Mouse (Mus musculus): ENCODE data around the gene Apol7e. TPM values are rescaled to one million over a fixed set of nuclear protein-coding genes. Genes with fewer than 3 reads are reported as not detected.
A peak's percentile ranks its signal among the peaks of the same experiment; 100 is the strongest.
"Not testable (repeated sequence)": the region's sequence is repeated elsewhere in the genome, so short reads cannot be mapped to it uniquely, and the experiment has no call there.

The Apol7e gene
- polyA plus RNA-seq, 1 experiment from 2014 or later, result not detected

DNA sequence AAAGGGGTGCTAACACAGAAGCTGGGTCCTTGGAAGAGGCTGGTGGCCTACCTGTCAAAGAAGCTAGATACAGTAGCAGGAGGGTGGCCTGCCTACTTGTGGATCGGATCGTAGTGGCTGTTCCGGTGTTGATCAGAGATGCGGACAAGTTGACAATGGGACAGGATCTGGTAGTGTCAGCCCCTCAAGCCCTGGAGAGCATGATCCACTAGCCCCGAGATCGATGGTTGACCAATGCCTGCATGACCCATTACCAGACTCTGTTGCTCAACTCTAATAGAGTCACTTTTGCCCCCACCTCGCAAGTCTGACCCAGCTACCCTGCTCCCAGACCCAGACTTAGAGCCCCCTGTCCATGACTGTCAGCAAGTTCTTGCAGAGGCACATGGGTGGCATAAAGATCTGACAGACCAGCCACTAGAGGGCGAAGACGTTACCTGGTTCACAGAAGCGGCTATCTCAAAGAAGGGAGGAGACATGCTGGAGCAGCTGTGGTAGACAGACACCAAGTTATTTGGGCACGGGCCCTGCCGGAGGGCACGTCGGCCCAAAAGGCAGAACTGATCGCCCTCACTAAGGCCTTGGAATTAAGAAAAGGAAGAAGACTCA lies 3.9 kb upstream of the Apol7e start:
- ATAC-seq (ENCODE audit: insufficient read depth); H3K4me2 ChIP-seq; H3K27me3 ChIP-seq (ENCODE audit: insufficient read depth, low read length); H3K9me3 ChIP-seq (ENCODE audit: low read depth, low read length); H3K4me3 ChIP-seq (ENCODE audit: low read depth, low read length); H3K27ac ChIP-seq (ENCODE audit: low read depth); H3K9ac ChIP-seq; H3K4me1 ChIP-seq (ENCODE audit: insufficient read depth); H3K36me3 ChIP-seq (ENCODE audit: insufficient read depth): not testable (repeated sequence)
- 33% methylated on average over 11 of the region's 15 CpGs for WGBS
- peak; percentile 65 for TF ChIP-seq CTCF (IDR thresholded peaks at IDR 0.05; ENCODE audit: low read depth)
- peak; percentile 42 for DNase-seq

DNA sequence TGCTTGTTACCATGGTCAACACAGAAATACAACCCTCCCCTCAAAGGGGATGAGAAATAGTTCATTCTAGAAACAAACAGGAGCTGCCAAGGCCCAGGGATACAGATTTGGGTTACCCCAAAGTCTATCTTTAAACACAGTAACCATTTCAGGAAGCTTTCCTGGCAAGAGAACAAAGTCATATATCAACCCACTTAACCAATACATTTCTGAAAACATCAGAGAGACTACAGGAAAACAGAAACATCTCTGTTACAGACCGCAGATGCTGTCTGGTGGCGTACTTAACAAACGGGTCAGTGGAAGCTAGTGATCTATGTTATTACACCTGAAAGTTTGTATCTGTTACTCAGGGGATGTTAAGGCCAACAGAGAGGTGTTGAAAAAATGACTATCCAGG lies 6.6 kb downstream of the Apol7e start:
- H3K9me3 ChIP-seq (ENCODE audit: low read depth, low read length); DNase-seq; H3K27me3 ChIP-seq (ENCODE audit: insufficient read depth, low read length); H3K27ac ChIP-seq (ENCODE audit: low read depth); ATAC-seq (ENCODE audit: insufficient read depth); H3K4me1 ChIP-seq (ENCODE audit: insufficient read depth); H3K36me3 ChIP-seq (ENCODE audit: insufficient read depth); H3K9ac ChIP-seq; H3K4me2 ChIP-seq; H3K4me3 ChIP-seq (ENCODE audit: low read depth, low read length): not testable (repeated sequence)
- 71% methylated on average over 3 of the region's 3 CpGs for whole genome bisulfite sequencing

DNA sequence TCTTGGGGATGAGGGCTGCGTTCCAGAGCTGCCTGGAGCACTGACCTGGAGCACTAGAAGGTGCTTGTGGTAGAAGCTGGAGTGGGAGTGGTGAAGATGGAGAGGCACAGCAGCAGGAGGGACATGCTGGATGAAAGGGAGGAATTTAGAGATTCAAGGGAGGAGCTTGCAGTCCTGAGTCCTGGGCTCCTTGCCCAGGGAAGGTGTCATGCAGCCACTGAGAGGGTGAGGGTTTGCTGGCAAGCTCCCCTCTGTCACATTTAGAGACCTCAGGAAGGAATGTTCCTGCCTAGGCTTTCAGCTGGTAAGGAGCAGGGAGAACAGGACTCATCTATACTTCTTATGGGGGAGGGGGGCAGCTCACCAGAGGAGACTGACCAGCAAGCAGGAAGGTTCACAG lies 10.3 kb downstream of the Apol7e start:
- WGBS, result 71% methylated on average over 1 of the region's 1 CpGs
- H3K4me3 ChIP-seq (ENCODE audit: low read depth, low read length); H3K36me3 ChIP-seq (ENCODE audit: insufficient read depth); H3K27ac ChIP-seq (ENCODE audit: low read depth); H3K9ac ChIP-seq; H3K4me1 ChIP-seq (ENCODE audit: insufficient read depth); H3K9me3 ChIP-seq (ENCODE audit: low read depth, low read length); H3K4me2 ChIP-seq; H3K27me3 ChIP-seq (ENCODE audit: insufficient read depth, low read length): not testable (repeated sequence)
- ATAC-seq (ENCODE audit: insufficient read depth) (0 out of 2 replicates have a peak, but pooled peaks have one; percentile 17), DNase-seq (peak; percentile 2)

DNA sequence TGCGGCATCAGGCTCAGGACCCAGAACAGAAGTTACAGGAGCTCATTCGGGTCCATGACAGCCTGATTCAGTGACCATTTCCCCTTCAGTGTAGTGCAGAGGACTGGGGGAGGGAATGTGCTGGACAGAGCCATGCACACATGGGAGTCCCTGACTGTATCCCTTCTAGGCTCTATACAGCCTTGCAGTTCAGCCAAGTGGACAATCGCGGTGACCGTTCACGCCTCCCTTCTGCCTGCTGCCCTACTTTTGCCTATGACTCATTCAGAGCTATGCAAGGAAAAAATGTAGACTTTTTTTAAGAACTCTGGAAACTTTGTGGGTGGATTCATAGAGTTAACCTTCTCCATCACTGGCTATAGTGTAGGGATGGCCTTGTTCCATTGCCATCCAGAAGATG lies 19.6 kb downstream of the Apol7e start:
- not testable (repeated sequence) for H3K9me3 ChIP-seq (ENCODE audit: low read depth, low read length); H3K4me3 ChIP-seq (ENCODE audit: low read depth, low read length); H3K36me3 ChIP-seq (ENCODE audit: insufficient read depth); H3K4me2 ChIP-seq; ATAC-seq (ENCODE audit: insufficient read depth); H3K27ac ChIP-seq (ENCODE audit: low read depth); H3K9ac ChIP-seq; H3K4me1 ChIP-seq (ENCODE audit: insufficient read depth); H3K27me3 ChIP-seq (ENCODE audit: insufficient read depth, low read length)
- 58% methylated on average over 2 of the region's 6 CpGs for WGBS
- DNase-seq, result peak; percentile 4

DNA sequence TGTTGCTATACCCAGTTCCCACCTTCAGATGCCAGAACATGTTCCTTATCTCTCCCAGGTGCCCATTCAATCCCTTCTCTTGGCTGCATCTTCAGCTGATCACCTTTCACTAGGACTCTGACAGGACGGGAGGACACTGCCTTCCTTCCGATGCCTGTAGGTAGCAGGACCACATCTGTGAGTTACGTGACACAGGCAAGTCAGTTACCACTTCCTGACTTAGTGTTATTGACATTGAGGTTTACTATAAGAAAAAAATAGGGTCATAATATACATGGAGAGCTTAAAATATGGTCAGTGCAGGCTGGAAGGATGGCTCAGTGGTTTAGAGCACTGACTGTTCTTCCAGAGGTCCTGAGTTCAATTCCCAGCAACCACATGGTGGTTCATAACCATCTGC lies 22.9 kb downstream of the Apol7e start:
- H3K4me2 ChIP-seq; H3K9me3 ChIP-seq (ENCODE audit: low read depth, low read length); H3K27ac ChIP-seq (ENCODE audit: low read depth); H3K9ac ChIP-seq; H3K4me3 ChIP-seq (ENCODE audit: low read depth, low read length); H3K27me3 ChIP-seq (ENCODE audit: insufficient read depth, low read length); ATAC-seq (ENCODE audit: insufficient read depth); H3K36me3 ChIP-seq (ENCODE audit: insufficient read depth); DNase-seq; H3K4me1 ChIP-seq (ENCODE audit: insufficient read depth): not testable (repeated sequence)
- WGBS, result no CpG with 5 or more reads among the region's 3 CpGs

DNA sequence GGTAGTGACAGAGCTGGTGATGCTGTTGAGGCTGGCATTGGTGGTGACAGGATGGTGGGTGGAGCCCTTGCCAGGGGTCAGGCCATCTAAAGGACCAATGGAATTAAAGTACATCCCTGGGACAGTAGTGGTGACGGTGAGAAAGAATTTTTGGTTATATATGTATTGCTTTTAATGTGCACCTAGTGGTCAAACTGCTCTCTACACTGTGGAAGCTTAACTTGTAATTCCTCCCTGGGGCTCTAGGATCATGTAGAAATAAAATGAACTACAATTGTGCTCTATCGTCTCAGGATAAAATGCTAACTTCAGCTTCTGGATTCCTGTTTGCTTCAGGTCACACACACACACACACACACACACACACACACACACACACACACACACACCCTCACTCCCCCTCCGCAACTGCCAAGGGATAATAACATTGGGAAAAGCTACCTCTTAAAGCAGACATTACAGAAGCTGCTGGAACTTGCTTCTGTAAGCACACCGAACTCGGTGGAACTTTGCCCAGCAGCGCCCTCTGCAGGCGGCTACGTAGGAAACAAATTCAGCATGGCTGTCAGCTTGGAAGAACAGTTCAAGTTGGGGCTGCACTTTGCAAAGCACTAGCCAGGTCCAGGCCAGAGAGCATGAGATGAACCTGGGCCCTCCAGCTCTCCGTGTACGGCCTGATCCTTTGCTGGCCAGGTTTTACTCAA lies 25.7 kb downstream of the Apol7e start:
- not testable (repeated sequence) for DNase-seq; H3K4me1 ChIP-seq (ENCODE audit: insufficient read depth); H3K4me3 ChIP-seq (ENCODE audit: low read depth, low read length); H3K9ac ChIP-seq; H3K9me3 ChIP-seq (ENCODE audit: low read depth, low read length); ATAC-seq (ENCODE audit: insufficient read depth); H3K4me2 ChIP-seq; H3K27ac ChIP-seq (ENCODE audit: low read depth); H3K27me3 ChIP-seq (ENCODE audit: insufficient read depth, low read length); H3K36me3 ChIP-seq (ENCODE audit: insufficient read depth)
- 24% methylated on average over 2 of the region's 10 CpGs for WGBS

DNA sequence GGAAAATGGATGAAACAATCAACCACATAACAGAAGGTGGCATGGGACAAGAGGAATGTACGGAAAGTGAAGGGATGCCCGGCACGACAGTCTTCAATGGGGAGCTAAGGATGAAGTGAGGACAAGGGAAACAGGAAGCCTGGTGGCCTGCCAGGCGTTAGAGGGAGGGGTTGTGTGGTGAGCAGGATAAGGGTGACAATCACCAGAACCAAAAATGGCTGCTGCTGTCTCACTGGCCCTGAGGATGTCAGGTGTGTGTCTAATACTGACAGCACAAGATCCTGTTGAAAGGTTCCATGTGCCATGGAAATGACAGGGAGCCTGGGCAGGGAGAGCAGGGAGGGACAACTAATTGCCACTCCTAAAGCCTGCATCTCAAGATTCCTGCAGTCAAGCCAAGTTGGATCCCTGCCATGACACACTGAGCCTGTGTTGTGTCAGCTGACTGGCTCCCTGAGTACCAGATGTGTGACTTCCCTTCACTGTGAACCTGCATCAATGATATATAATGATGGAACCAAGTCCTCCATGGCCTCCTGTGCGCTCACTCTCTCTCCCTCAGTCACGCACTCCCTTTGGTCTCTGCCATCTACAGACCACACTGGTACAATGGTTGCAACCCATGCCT lies 26.9 kb downstream of the Apol7e start:
- not testable (repeated sequence) for H3K9ac ChIP-seq; H3K36me3 ChIP-seq (ENCODE audit: insufficient read depth); H3K4me2 ChIP-seq; H3K27ac ChIP-seq (ENCODE audit: low read depth); H3K9me3 ChIP-seq (ENCODE audit: low read depth, low read length); H3K27me3 ChIP-seq (ENCODE audit: insufficient read depth, low read length); ATAC-seq (ENCODE audit: insufficient read depth); H3K4me1 ChIP-seq (ENCODE audit: insufficient read depth); H3K4me3 ChIP-seq (ENCODE audit: low read depth, low read length)
- DNase-seq, result peak; percentile 67
- 67% methylated on average over 6 of the region's 6 CpGs for WGBS

Measured in lung, embryonic 14.5 days (tissue).